Mouse (Mus musculus) cerebellum, adult 2 months (tissue): ENCODE measurements around the gene Crat.

Experiments
- CTCF ChIP-seq: fragments of 200-500 bp; IDR thresholded peaks from 2 replicates; pipeline ENCODE4 v1.5.1; 2011; ENCODE audit warnings: low read depth, mild to moderate bottlenecking, control low read depth, low read length, moderate library complexity, borderline replicate concordance; ENCODE audit not compliant: insufficient read depth
- POLR2A ChIP-seq: fragments of 200-500 bp; IDR thresholded peaks from 2 replicates; pipeline ENCODE4 v1.6.1; 2011; ENCODE audit warnings: low read length, control low read depth, borderline replicate concordance; ENCODE audit not compliant: insufficient read depth

- no peak for TF ChIP-seq CTCF
- no peak for TF ChIP-seq POLR2A
These were observed 22.2 kb upstream of the Crat start for GRCm38 (mm10) chr2:30437791-30438190.
